Mouse (Mus musculus): ENCODE results near the gene Amn. TPM values are rescaled to one million over a fixed set of nuclear protein-coding genes. Genes with fewer than 3 reads are reported as not detected.
A peak's percentile ranks its signal among the peaks of the same experiment; 100 is the strongest.

Amn gene
- polyA plus RNA-seq, 1 experiment = 7.9 TPM

DNA sequence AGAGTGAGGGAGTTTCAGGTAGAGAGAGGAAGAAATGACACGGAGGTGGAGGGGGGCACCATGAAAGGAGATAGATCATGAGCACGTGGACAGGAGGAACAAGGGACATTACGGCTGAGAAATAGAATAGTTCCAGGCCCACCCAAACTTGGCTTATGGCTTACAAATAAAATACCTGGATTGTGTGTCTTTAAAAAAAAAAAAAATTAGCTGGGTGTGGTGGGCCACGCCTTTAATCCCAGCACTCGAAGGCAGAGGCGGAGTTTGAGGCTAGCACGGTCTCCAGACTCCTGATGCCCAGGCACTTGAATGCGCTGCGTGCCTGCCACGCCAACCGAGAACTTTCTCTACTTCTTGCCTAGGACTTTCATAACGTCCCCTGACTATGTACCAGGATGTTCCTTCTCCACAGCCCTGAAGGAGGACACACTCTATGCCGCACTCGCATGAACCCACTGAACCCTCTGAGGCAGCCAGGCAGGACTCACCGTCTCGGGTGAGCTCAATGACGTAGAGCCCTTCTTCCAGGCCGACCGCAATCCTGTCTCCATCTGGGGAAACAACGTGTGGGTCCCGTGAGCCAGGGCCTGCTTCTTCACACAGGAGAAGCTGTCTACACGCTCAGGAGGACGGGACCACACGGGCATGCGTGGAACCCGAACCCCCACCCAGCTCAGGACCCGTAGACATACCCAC, 30.6 kb downstream of the Amn start:
- DNase-seq (ENCODE audit: low read depth) = no peak
- no peak for TF ChIP-seq CTCF (IDR thresholded peaks at IDR 0.05; ENCODE audit: borderline replicate concordance, extremely low read depth, insufficient read depth, insufficient read length)
- TF ChIP-seq POLR2A (IDR thresholded peaks at IDR 0.05; ENCODE audit: borderline replicate concordance, extremely low read depth, insufficient read depth, insufficient read length, poor library complexity, severe bottlenecking) = no peak

- no peak for DNase-seq (ENCODE audit: low read depth)
- no peak for TF ChIP-seq POLR2A (IDR thresholded peaks at IDR 0.05; ENCODE audit: borderline replicate concordance, extremely low read depth, insufficient read depth, insufficient read length, poor library complexity, severe bottlenecking)
- TF ChIP-seq CTCF (IDR thresholded peaks at IDR 0.05; ENCODE audit: borderline replicate concordance, extremely low read depth, insufficient read depth, insufficient read length) = no peak
These were observed 31.1 kb downstream of the Amn start for GRCm38 (mm10) chr12:111302018-111302345.

GRCm38 (mm10) chr12:111303702-111304337, 32.9 kb downstream of the Amn start:
- TF ChIP-seq POLR2A (IDR thresholded peaks at IDR 0.05; ENCODE audit: borderline replicate concordance, extremely low read depth, insufficient read depth, insufficient read length, poor library complexity, severe bottlenecking) (no peak), CTCF (IDR thresholded peaks at IDR 0.05; ENCODE audit: borderline replicate concordance, extremely low read depth, insufficient read depth, insufficient read length) (no peak)
- no peak for DNase-seq (ENCODE audit: low read depth)

DNA sequence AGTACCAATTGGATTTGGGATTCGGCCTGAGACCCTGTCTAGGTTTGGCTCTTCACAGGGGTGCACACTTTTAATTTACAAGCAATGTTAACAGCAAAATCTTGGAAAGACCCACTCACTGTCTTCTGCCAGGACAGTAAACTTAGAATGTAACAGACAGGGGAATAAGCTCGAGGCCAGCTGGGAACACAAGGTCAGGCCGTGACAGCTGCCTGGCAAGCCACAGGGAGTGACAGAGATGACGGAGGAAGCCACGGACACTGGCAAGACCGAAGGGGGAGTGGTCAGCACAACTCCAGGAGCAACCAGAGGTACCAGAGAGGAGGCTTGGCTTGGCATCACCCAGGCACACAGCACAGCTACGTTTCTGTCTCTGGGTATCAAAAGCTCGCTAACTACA, 35.9 kb downstream of the Amn start:
- DNase-seq (ENCODE audit: low read depth) = no peak

DNA sequence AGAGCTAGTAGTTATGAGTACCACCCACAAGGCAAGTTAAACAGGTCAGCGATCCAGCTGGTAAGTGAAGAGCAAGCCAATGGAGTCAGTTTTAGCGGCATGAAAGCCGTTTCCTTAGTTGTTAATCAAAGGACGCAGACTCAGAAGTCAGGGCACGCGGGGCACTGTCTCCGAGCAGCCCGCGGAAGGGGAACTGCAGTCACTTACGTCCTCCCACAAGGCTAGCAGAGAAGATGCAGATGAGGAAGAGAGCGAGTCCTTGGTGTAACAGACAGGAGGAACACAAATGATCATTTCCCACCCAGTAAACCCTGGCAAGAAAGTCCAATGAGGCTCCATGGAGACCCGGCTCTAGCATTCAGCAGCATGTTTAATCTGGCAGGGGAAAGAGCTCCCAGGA, 38.4 kb downstream of the Amn start:
- peak; percentile 23 for DNase-seq (ENCODE audit: low read depth)
- TF ChIP-seq POLR2A (IDR thresholded peaks at IDR 0.05; ENCODE audit: borderline replicate concordance, extremely low read depth, insufficient read depth, insufficient read length, poor library complexity, severe bottlenecking) (no peak), CTCF (IDR thresholded peaks at IDR 0.05; ENCODE audit: borderline replicate concordance, extremely low read depth, insufficient read depth, insufficient read length) (no peak)

More for the DNA sequence above, 35.9 kb downstream of the Amn start:
- TF ChIP-seq CTCF (IDR thresholded peaks at IDR 0.05; ENCODE audit: borderline replicate concordance, extremely low read depth, insufficient read depth, insufficient read length) (no peak), POLR2A (IDR thresholded peaks at IDR 0.05; ENCODE audit: borderline replicate concordance, extremely low read depth, insufficient read depth, insufficient read length, poor library complexity, severe bottlenecking) (no peak)

- TF ChIP-seq POLR2A (IDR thresholded peaks at IDR 0.05; ENCODE audit: borderline replicate concordance, extremely low read depth, insufficient read depth, insufficient read length, poor library complexity, severe bottlenecking) (no peak), CTCF (IDR thresholded peaks at IDR 0.05; ENCODE audit: borderline replicate concordance, extremely low read depth, insufficient read depth, insufficient read length) (no peak)
- no peak for DNase-seq (ENCODE audit: low read depth)
These were observed 39.0 kb downstream of the Amn start for GRCm38 (mm10) chr12:111309931-111310330.

DNA sequence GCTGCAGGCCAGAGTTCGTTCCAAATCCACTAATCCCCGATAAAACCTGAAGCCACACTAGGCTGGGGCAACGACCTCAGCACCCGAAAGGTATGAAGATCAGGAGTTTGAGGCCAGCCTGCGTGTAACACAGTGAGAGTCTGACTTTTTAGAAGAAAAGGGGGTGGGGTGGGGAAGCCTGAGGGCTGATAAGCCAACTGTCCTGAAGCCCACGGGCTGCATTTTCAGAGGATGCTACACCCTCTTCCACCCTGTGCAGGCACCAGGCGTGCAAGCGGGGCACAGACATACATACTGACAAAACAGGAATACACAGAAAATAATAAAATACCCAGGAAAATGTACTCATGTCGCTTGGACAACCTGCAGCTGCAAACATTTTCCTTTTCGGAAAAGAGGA, 40.9 kb downstream of the Amn start:
- TF ChIP-seq CTCF (IDR thresholded peaks at IDR 0.05; ENCODE audit: borderline replicate concordance, extremely low read depth, insufficient read depth, insufficient read length) (no peak), POLR2A (IDR thresholded peaks at IDR 0.05; ENCODE audit: borderline replicate concordance, extremely low read depth, insufficient read depth, insufficient read length, poor library complexity, severe bottlenecking) (no peak)
- no peak for DNase-seq (ENCODE audit: low read depth)

- TF ChIP-seq POLR2A (IDR thresholded peaks at IDR 0.05; ENCODE audit: borderline replicate concordance, extremely low read depth, insufficient read depth, insufficient read length, poor library complexity, severe bottlenecking) (no peak), CTCF (IDR thresholded peaks at IDR 0.05; ENCODE audit: borderline replicate concordance, extremely low read depth, insufficient read depth, insufficient read length) (no peak)
- DNase-seq (ENCODE audit: low read depth) = no peak
These were observed 43.4 kb downstream of the Amn start for GRCm38 (mm10) chr12:111314273-111314672.

- TF ChIP-seq CTCF (IDR thresholded peaks at IDR 0.05; ENCODE audit: borderline replicate concordance, extremely low read depth, insufficient read depth, insufficient read length) (no peak), POLR2A (IDR thresholded peaks at IDR 0.05; ENCODE audit: borderline replicate concordance, extremely low read depth, insufficient read depth, insufficient read length, poor library complexity, severe bottlenecking) (no peak)
- no peak for DNase-seq (ENCODE audit: low read depth)
These were observed 46.8 kb downstream of the Amn start for GRCm38 (mm10) chr12:111317694-111318093.

DNA sequence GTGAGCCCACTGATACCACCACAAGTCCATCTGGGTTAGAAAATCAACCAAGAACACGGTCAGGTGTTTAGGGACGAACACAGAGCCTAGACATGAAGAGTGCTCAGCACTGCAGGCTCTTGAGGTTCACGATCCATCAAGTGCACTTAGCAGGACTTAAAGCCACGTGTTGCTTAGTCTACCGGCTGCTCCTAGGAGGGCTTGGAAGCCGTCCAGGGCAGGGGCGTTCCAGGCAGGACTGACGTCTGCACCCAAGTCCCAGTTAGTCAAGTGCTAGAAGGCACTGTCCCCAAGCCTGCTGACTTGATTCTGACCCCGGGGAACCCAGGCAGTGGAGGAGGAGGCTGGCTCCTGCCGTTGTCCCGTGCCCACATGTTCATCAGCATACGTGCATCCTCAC, 49.7 kb downstream of the Amn start:
- TF ChIP-seq CTCF (IDR thresholded peaks at IDR 0.05; ENCODE audit: borderline replicate concordance, extremely low read depth, insufficient read depth, insufficient read length) (no peak), POLR2A (IDR thresholded peaks at IDR 0.05; ENCODE audit: borderline replicate concordance, extremely low read depth, insufficient read depth, insufficient read length, poor library complexity, severe bottlenecking) (no peak)
- peak; percentile 22 for DNase-seq (ENCODE audit: low read depth)

GRCm38 (mm10) chr12:111321832-111322231, 50.9 kb downstream of the Amn start:
- TF ChIP-seq POLR2A (IDR thresholded peaks at IDR 0.05; ENCODE audit: borderline replicate concordance, extremely low read depth, insufficient read depth, insufficient read length, poor library complexity, severe bottlenecking) = no peak
- TF ChIP-seq CTCF (IDR thresholded peaks at IDR 0.05; ENCODE audit: borderline replicate concordance, extremely low read depth, insufficient read depth, insufficient read length) = no peak
- peak; percentile 66 for DNase-seq (ENCODE audit: low read depth)

DNA sequence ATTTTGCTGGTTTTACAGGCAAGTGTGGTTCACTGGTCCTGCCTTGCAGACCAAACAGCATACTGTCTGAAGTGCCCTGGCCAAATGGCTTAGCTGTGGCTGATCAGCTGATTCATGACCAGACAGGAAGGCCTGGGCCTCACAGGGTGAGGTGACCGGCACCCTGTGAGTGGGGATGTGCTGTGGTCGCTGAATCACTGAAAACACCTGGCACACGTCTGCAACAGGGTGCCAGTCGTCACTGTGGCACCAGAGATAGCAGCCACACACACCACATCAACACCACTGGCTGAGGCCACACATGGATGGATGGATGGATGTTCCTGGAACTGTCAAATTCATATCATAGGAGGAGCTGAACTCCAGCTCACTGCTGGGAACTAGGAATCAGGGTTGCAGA, 52.5 kb downstream of the Amn start:
- DNase-seq (ENCODE audit: low read depth) = no peak
- no peak for TF ChIP-seq CTCF (IDR thresholded peaks at IDR 0.05; ENCODE audit: borderline replicate concordance, extremely low read depth, insufficient read depth, insufficient read length)
- no peak for TF ChIP-seq POLR2A (IDR thresholded peaks at IDR 0.05; ENCODE audit: borderline replicate concordance, extremely low read depth, insufficient read depth, insufficient read length, poor library complexity, severe bottlenecking)

All from brain, embryonic 14.5 days (tissue).